ENCODE assay signal across 1 mouse cellular context in the genomic region with DNA sequence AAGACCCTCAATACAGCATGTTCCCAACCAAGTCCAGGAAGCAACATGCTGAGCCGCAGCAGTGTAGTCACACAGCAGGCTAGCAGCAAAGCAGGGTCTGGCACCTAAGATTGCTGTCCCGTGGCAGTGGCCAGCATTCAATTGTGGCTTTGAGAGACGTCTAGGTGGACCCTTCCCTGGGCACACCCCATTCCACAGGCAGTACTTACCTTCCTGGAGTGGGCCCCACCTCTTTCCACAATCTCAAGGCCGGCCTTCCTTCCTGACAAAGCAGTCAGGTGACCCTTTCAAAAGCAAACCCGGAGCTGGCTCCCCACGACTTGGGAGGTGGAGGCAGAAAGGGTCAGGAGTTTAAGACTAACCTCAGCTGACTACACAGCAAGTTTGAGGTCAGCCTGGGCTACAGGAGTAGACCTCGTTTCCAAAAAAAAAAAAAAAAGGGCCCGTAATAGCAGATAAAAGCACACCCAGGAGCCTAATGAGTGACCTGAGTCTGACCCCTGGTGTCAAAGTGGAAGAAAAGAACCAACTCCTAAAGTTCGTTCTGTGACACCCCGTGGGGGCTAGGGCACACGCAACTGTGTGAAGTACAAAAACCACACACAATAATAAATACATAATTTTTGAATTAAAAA.
TF ChIP-seq lines count a peak whose summit lies in the region.

No protein-coding gene starts in this region.

TF ChIP-seq in MEL, 35 proteins besides CTCF, POLR2A, EP300 and RAD21:
- no peak for TF ChIP-seq TBP (IDR thresholded peaks at IDR 0.05; ENCODE audit: low read depth, low read length)
- no peak for TF ChIP-seq ZKSCAN1 (IDR thresholded peaks at IDR 0.05; ENCODE audit: low read depth, low read length)
- TF ChIP-seq ELF1 (IDR thresholded peaks at IDR 0.05; ENCODE audit: low read depth, low read length), result no peak
- TF ChIP-seq GABPA (IDR thresholded peaks at IDR 0.05; ENCODE audit: low read depth, low read length), result no peak
- TF ChIP-seq USF1 (IDR thresholded peaks at IDR 0.05; ENCODE audit: low read depth, low read length), result peak; percentile 34; the same call in 1 of the 2 replicates
- peak; percentile 81 for TF ChIP-seq ZNF384 (IDR thresholded peaks at IDR 0.05; ENCODE audit: low read depth, low read length)
- TF ChIP-seq SMC3 (IDR thresholded peaks at IDR 0.05; ENCODE audit: low read depth, low read length), result 0 out of 2 replicates have a peak, but pooled peaks have one; percentile 27
- no peak for TF ChIP-seq MYC (IDR thresholded peaks at IDR 0.05; ENCODE audit: low read depth, low read length)
- no peak for TF ChIP-seq MAFK (IDR thresholded peaks at IDR 0.05; ENCODE audit: borderline replicate concordance, low read depth, low read length)
